Mouse (Mus musculus) embryonic facial prominence, embryonic 14.5 days (tissue): Measurements from ENCODE around the gene Bpifb5. TPM values are rescaled to one million over a fixed set of nuclear protein-coding genes. Genes with fewer than 3 reads are reported as not detected.

ENCODE experiments used
- ATAC-seq: fragments of 200-750 bp; cut with Nextera tagmentation; 2 replicates; pipeline ENCODE4 v1.8.0; 2017; ENCODE audit warnings: low read depth, moderate number of reproducible peaks, moderate TSS enrichment
- DNase-seq: peaks from one replicate; pipeline ENCODE4 v3.0.0-alpha.2; 2015; ENCODE audit warnings: low spot score
- H3K27ac ChIP-seq: fragments of 300-500 bp; sonication (generic); replicated peaks from 2 replicates; pipeline ENCODE4 v1.5.1; 2014; ENCODE audit warnings: low read depth, mild to moderate bottlenecking, low read length, moderate library complexity
- H3K27me3 ChIP-seq: fragments of 300-500 bp; sonication (generic); replicated peaks from 2 replicates; pipeline ENCODE4 v1.6.1; 2014; ENCODE audit warnings: low read length; ENCODE audit not compliant: control insufficient read depth, insufficient read depth
- H3K36me3 ChIP-seq: fragments of 300-500 bp; sonication (generic); 2 replicates; pipeline ENCODE4 v1.6.1; 2014; ENCODE audit warnings: low read length, mixed read lengths; ENCODE audit not compliant: control insufficient read depth, insufficient read depth
- H3K4me1 ChIP-seq: fragments of 300-500 bp; sonication (generic); 2 replicates; pipeline ENCODE4 v1.6.1; 2014; ENCODE audit warnings: antibody characterized with exemption, low read length; ENCODE audit not compliant: control insufficient read depth, insufficient read depth
- H3K4me2 ChIP-seq: fragments of 300-500 bp; sonication (generic); 2 replicates; pipeline ENCODE4 v1.6.1; 2014; ENCODE audit warnings: low read depth, mild to moderate bottlenecking, low read length, moderate library complexity, mixed read lengths
- H3K4me3 ChIP-seq: fragments of 300-500 bp; sonication (generic); 2 replicates; pipeline ENCODE4 v1.5.1; 2014; ENCODE audit warnings: low read depth, mild to moderate bottlenecking, low read length
- H3K9ac ChIP-seq: fragments of 300-500 bp; sonication (generic); 2 replicates; pipeline ENCODE4 v1.6.1; 2014; ENCODE audit warnings: low read depth, mild to moderate bottlenecking, low read length, moderate library complexity, mixed read lengths
- H3K9me3 ChIP-seq: fragments of 300-500 bp; sonication (generic); 2 replicates; pipeline ENCODE4 v1.6.1; 2016; ENCODE audit warnings: low read length; ENCODE audit not compliant: control insufficient read depth
- WGBS: fragments of 180-500 bp; shearing (Covaris S2); extraction: QIAGEN DNeasy Blood & Tissue Kit; methylation state at CpG from one replicate; pipeline ENCODE4 v1.1.7; 2014; 5-methylcytosine and 5-hydroxymethylcytosine counted together
- polyA plus RNA-seq: library from polyadenylated mRNA; unstranded; fragments of >200 nt; fragmentation: Nextera tagmentation; extraction: Ambion mirVana; gene quantifications from 2 replicates; pipeline ENCODE4 v1.2.1, GENCODE M21; 2014

Bpifb5 gene
- polyA plus RNA-seq, 1 experiment from 2014 or later, result 1.9 TPM

- H3K4me1 ChIP-seq, result no peaks in the 10 kb centered on the region
- 96% methylated on average over 2 of the region's 2 CpGs for WGBS
- H3K27me3 ChIP-seq, result no peaks in the 10 kb centered on the region
- H3K36me3 ChIP-seq, result no peaks in the 10 kb centered on the region
- DNase-seq (no peak), ATAC-seq (no peak)
- no peaks in the 10 kb centered on the region for H3K9me3 ChIP-seq
- H3K4me3 ChIP-seq, result no peak overlapping the region
- H3K9ac ChIP-seq, result no peak overlapping the region
- no peak overlapping the region for H3K4me2 ChIP-seq
- no peak overlapping the region for H3K27ac ChIP-seq
These were observed 31.4 kb upstream of the Bpifb5 start for GRCm38 (mm10) chr2:154192141-154192540.

GRCm38 (mm10) chr2:154193071-154193470, 30.5 kb upstream of the Bpifb5 start:
- Histone ChIP-seq H3K36me3 (no peaks in the 10 kb centered on the region), H3K9me3 (no peaks in the 10 kb centered on the region), H3K27me3 (no peaks in the 10 kb centered on the region), H3K4me2 (no peak overlapping the region), H3K9ac (no peak overlapping the region), H3K4me3 (no peak overlapping the region), H3K27ac (no peak overlapping the region), H3K4me1 (no peaks in the 10 kb centered on the region)
- ATAC-seq (no peak), DNase-seq (no peak)
- WGBS, result 86% methylated on average over 4 of the region's 4 CpGs

GRCm38 (mm10) chr2:154193994-154194504, 29.5 kb upstream of the Bpifb5 start:
- 71% methylated on average over 5 of the region's 5 CpGs for WGBS
- no peak for DNase-seq
- no peaks in the 10 kb centered on the region for H3K4me1 ChIP-seq

GRCm38 (mm10) chr2:154197036-154197435, 26.5 kb upstream of the Bpifb5 start:
- H3K27me3 ChIP-seq, result no peaks in the 10 kb centered on the region
- H3K36me3 ChIP-seq, result no peaks in the 10 kb centered on the region
- no peak overlapping the region for H3K4me2 ChIP-seq
- no peaks in the 10 kb centered on the region for H3K9me3 ChIP-seq
- no peak for DNase-seq
- no peak overlapping the region for H3K4me3 ChIP-seq
- H3K27ac ChIP-seq, result no peak overlapping the region
- no peak for ATAC-seq
- H3K4me1 ChIP-seq, result no peaks in the 10 kb centered on the region
- no peak overlapping the region for H3K9ac ChIP-seq
- 88% methylated on average over 9 of the region's 9 CpGs for WGBS

More at GRCm38 (mm10) chr2:154193994-154194504, 29.5 kb upstream of the Bpifb5 start:
- Histone ChIP-seq H3K27me3 (no peaks in the 10 kb centered on the region), H3K4me3 (no peak overlapping the region), H3K27ac (no peak overlapping the region), H3K9me3 (no peaks in the 10 kb centered on the region), H3K9ac (no peak overlapping the region), H3K36me3 (no peaks in the 10 kb centered on the region), H3K4me2 (no peak overlapping the region)
- no peak for ATAC-seq

GRCm38 (mm10) chr2:154204630-154205029, 18.9 kb upstream of the Bpifb5 start:
- no peak overlapping the region for H3K4me2 ChIP-seq
- H3K27me3 ChIP-seq, result no peaks in the 10 kb centered on the region
- no peak overlapping the region for H3K9ac ChIP-seq
- DNase-seq, result no peak
- no peak overlapping the region for H3K4me3 ChIP-seq
- WGBS, result 96% methylated on average over 4 of the region's 4 CpGs
- no peak for ATAC-seq
- H3K27ac ChIP-seq, result no peak overlapping the region
- no peaks in the 10 kb centered on the region for H3K4me1 ChIP-seq
- no peaks in the 10 kb centered on the region for H3K9me3 ChIP-seq
- H3K36me3 ChIP-seq, result no peaks in the 10 kb centered on the region

- Histone ChIP-seq H3K4me1 (no peaks in the 10 kb centered on the region), H3K9me3 (no peaks in the 10 kb centered on the region), H3K4me3 (no peak overlapping the region), H3K4me2 (no peak overlapping the region), H3K9ac (no peak overlapping the region), H3K36me3 (no peaks in the 10 kb centered on the region), H3K27ac (no peak overlapping the region), H3K27me3 (no peaks in the 10 kb centered on the region)
- DNase-seq, result no peak
- no peak for ATAC-seq
- WGBS, result 54% methylated on average over 7 of the region's 7 CpGs
These were observed 16.6 kb upstream of the Bpifb5 start for GRCm38 (mm10) chr2:154206908-154207307.

- H3K27ac ChIP-seq, result no peak overlapping the region
- no peak overlapping the region for H3K9ac ChIP-seq
- no peaks in the 10 kb centered on the region for H3K4me1 ChIP-seq
- H3K27me3 ChIP-seq, result no peaks in the 10 kb centered on the region
- 9% methylated on average over 3 of the region's 3 CpGs for WGBS
- no peaks in the 10 kb centered on the region for H3K9me3 ChIP-seq
- H3K36me3 ChIP-seq, result no peaks in the 10 kb centered on the region
- H3K4me2 ChIP-seq, result no peak overlapping the region
- DNase-seq (peak; percentile 58), ATAC-seq (no peak)
- no peak overlapping the region for H3K4me3 ChIP-seq
These were observed 14.4 kb upstream of the Bpifb5 start for GRCm38 (mm10) chr2:154209112-154209511.

- H3K9me3 ChIP-seq, result no peaks in the 10 kb centered on the region
- ATAC-seq, result no peak
- H3K27me3 ChIP-seq, result no peaks in the 10 kb centered on the region
- no peak overlapping the region for H3K4me2 ChIP-seq
- no peak overlapping the region for H3K4me3 ChIP-seq
- H3K27ac ChIP-seq, result no peak overlapping the region
- H3K4me1 ChIP-seq, result no peaks in the 10 kb centered on the region
- WGBS, result 36% methylated on average over 1 of the region's 1 CpGs
- DNase-seq, result no peak
- no peaks in the 10 kb centered on the region for H3K36me3 ChIP-seq
- no peak overlapping the region for H3K9ac ChIP-seq
These were observed 12.4 kb upstream of the Bpifb5 start for GRCm38 (mm10) chr2:154211121-154211520.

GRCm38 (mm10) chr2:154211881-154212280, 11.7 kb upstream of the Bpifb5 start:
- no peak for ATAC-seq
- no peak for DNase-seq
- Histone ChIP-seq H3K27ac (no peak overlapping the region), H3K4me3 (no peak overlapping the region), H3K27me3 (no peaks in the 10 kb centered on the region), H3K9me3 (no peaks in the 10 kb centered on the region), H3K4me2 (no peak overlapping the region), H3K4me1 (no peaks in the 10 kb centered on the region), H3K36me3 (no peaks in the 10 kb centered on the region), H3K9ac (no peak overlapping the region)
- WGBS, result 85% methylated on average over 4 of the region's 4 CpGs
